Mouse (Mus musculus) adrenal gland, postnatal 10 days (tissue): Measurements from ENCODE around the gene Inpp5b. TPM values are rescaled to one million over a fixed set of nuclear protein-coding genes. Genes with fewer than 3 reads are reported as not detected.

Experiments
- DNase-seq: peaks from one replicate; pipeline ENCODE4 v3.0.0; 2021; ENCODE audit warnings: mixed read lengths
- total RNA-seq, 2 experiments: library from RNA; stranded (reverse); gene quantifications; 2 replicates each; pipeline ENCODE4 v1.2.3; 2021

Inpp5b gene
- total RNA-seq, 2 experiments from 2014 or later: 20.4 to 25.4 TPM

DNA sequence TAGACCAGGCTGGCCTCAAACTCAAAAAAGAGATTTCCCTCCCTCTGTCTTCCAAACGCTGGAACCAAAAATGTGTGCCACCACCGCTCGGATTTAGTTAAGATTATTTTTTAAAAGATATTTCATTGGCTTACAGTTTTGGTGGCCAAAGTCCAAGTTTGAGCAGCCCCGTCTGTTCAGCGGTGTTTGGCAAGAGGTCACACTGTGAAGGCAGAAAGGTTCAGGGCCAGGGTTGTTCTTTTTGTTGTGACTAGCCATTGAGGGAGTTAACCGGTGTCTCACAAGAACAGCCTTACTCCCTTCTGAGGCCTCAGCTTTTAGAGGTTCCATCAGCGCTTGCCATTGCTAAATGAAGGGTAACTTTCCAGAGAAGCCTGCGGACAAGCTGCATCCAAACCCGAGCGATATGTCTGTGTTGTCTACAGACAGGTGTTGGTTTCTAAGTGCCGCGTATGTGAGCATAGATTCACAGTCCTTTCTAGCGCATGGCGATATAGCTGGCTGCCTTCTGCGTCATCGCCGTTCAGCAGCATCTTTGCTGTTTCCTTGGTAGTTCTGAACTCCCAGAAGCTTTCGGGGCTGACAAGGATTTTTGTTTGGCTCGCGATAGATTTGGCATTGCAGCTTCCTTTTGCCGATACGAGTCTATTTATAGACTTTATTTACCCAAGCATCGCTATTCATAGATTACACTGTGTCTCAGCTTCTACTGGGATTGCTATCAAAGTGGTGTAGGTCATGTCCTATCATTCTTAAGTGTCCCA lies 24.3 kb downstream of the Inpp5b start:
- no peak for DNase-seq

- no peak for DNase-seq
These were observed 24.9 kb downstream of the Inpp5b start for GRCm38 (mm10) chr4:124766566-124766940.

DNA sequence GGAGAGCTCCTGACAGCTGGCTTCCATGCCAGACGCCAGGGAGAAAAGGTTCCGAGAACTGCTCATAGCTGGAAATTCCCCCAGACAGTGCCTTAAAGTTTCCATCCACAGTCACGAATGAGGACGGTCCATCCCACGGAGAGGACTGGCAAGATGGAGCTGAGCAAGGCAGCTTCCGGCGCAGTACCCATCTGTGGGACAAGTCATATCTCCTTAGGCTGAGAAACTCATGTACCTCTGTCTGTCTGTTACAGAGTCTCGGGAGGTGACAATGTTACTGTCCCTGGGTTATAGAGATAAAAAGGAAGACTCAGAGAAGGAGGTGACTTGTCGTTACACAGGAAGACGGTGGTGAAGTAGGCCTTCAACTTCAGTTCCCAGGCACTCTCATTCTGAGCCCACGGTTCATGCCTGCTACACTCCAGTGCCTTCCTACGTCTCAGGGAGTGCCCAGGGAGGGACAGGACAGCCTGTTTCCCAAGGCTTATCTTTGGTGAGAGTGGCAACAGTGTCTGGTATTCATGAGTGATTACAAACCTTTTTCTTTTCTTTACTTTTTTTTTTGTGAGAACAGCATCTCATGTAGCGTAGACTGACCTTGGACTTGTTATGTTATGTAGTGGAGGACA lies 27.4 kb downstream of the Inpp5b start:
- DNase-seq: no peak

DNA sequence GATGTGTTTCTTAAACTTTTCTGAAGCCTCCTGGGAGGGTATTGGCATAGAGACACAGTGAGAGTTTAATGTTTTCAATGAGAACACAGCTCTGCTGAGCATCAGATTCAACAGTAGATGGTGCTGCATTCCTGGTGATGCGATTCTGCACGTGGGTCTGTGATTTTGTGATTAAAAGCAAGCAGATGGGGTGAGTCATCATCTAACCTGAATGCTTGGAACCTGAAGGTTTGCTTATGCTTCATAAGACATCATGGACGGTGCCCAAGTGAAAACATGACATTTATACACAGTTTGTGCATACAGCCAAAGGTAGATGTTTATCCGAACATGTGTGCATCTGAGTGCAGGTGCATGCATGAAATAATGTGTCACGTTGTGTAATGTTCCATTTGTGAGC lies 29.0 kb downstream of the Inpp5b start:
- DNase-seq: no peak

DNA sequence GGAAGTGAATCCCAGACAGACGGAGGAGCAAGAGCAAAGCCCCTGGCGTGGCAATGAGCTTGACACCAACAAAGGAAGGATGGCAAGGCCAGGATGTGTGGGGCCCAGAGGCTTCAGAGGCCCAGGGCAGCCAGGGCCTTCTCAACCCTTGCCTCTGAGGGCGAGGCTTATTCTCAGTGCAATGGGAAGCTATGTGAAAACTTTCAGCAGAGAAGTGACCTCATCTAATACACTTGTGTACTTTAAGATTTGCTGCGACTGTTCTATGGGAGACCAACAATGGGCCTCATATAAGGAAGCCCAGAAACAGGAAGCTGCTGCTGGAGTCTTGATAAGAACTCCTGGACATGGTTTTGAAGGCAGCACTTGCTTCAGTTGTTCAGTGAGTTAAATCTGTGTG lies 30.5 kb downstream of the Inpp5b start:
- DNase-seq: no peak

DNA sequence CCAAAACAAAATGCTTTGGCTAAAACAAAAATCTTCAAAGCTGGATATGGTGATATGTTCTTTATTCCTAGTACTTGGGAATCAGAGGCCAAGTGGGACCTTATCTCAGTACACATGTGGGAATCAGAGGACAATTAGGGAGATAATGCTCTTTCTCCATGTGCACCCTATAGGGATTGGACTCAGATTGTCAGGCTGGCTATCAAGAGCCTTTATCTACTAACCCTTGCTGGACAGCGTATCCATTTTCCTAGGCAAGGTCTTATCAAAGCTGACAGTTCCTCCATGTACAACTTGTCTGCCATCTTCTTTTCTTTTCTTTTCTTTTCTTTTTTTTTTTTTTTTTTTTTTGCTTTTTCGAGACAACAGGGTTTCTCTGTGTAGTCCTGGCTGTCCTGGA lies 31.8 kb downstream of the Inpp5b start:
- no peak for DNase-seq

DNA sequence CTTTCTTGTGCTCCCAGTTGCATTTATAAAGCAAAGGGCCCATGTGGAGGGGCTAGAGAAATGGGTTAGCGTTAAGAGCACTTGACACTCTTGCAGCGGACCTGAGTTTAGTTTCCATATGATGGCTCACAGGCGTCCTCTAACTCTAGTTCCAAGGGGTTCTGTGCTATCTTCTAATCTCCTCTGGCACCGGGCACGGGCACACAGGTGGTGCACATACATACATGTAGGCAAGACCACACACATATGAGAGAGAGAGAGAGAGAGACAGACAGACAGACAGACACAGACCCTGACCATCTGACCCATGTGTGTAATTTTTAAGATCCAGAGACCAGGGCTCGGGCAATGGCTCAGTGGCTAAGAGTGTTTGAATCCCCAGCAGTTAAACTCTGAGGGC lies 32.3 kb downstream of the Inpp5b start:
- no peak for DNase-seq

GRCm38 (mm10) chr4:124774429-124774828 lies 32.8 kb downstream of the Inpp5b start:
- no peak for DNase-seq

DNA sequence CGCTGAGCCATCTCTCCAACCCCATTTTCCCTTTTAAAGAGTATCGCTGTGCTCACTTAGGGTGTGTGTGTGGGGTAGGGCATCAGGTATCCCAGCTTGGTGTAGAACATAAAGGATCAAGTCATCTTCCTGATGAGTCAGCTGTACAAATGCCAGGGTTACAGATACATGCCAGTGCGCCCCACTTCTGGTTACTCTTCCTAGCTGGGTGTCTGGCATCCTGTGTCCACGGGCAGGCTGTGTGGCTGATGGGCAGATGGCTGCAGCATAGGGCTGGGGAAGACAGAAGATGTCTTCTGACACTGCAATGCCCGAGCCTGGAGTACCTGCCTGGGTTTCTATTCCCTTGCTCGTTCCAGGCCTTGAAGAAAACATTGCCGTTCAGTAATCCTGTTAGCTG lies 39.7 kb downstream of the Inpp5b start:
- DNase-seq: no peak

DNA sequence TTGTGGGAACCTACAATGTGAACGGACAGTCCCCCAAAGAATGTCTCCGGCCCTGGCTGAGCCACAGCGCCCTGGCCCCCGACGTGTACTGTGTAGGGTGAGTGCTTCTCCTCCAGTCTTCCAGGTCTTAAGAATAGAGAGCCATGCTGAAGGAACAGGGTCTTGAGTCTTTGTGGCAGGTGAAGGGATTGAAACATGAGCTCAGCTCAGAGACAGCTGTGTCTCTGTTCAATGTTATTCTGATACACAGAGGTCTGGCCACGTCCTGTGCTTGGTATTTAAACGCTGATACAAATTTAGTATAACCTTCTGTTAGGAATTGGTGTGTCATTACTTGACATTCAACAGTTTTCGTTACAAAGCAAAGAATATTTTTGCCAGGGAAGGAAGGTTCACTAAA lies 40.7 kb downstream of the Inpp5b start:
- DNase-seq: no peak

GRCm38 (mm10) chr4:124783937-124784336 lies 42.3 kb downstream of the Inpp5b start:
- DNase-seq: no peak

DNA sequence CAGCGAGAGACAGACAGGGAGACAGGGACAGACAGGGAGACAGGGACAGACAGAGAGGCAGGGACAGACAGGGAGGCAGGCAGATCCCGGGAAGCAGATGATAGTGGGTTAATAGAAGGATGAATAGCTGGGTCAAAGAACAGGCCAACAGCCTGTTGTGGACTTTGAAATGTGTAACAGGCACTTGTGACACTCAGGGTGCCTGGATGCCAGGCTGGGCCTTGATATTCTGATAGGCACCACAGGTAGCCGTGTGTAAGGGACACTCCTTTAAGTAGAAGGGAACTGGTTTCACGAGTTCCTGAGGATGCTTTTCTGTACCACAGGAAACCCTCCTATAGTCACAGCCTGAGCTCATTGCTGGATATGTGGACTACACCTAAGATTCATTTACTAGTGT lies 48.4 kb downstream of the Inpp5b start:
- no peak for DNase-seq

DNA sequence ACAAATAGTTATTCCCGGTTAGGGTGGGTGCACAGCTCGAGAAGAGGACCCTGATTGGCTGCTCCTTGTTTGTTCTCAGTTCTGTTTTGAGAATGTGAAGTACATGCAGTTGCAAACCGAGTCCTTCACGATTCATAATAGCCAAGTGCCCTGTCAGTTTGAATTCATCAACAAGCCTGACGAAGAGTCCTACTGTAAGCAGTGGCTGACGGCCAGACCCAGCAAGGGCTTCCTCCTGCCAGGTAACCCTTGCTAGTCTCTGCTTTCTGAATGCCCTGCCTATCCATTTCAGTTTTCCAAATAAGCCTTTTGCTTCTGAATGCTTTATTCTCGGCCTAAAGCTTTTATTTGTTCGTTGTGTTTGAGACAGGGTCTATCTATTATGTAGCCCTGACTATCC lies 50.5 kb downstream of the Inpp5b start:
- DNase-seq: no peak

GRCm38 (mm10) chr4:124796141-124796540 lies 54.5 kb downstream of the Inpp5b start:
- DNase-seq: no peak

DNA sequence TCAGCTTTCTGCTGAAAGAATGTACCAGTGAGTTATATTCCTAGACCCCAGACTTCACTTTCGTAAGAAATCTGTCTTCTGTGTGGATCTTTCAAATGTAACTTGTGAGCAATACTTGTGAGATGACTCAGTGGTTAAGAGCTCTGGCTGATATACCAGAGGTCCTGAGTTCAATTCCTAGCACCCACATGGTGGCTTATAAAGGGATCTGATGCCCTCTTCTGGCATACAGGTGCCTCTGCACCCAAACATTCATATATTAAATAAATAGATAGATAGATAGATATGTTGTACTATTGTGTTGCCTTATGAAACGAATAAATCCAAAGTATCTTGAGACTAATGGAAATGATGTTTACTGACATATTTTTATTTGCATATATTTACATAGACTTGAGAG lies 55.3 kb downstream of the Inpp5b start:
- no peak for DNase-seq

DNA sequence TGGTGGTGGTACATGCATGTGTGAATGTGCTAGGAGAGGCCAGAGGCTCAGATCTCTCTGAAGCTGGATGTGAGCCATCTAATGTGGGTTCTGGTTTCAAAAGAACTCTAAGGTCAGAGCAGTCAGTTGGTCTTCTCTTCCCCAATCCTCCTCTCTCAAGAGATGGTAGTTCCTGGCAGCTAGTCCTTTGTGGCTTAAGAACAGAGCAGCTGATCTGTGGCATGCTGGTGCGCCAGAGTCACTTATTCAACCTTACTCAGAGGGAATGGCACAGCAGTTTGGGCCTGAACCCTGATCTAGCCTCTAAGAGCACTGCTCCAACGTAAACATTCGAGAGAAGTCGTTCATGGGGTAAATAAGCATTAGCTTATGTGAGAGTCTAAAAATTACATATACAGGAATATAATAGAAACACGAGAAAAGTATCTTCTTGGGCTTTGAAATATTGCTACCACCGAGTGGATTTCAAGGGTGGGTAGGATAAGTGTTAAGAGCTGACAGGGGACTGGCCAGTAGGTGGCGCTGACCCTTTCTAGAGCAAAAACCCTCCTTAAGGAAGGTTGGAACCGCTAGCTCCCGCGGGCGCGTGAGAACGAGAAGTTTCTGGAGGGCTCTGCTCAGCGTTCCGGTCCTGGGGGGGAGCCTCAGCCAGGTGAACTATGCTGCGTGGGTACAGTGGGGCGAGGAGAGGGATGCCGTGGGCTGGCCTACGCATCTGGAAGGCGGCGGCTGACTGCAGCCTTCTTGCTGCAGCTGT lies 60.1 kb downstream of the Inpp5b start, which contains the start of gene Mtf1:
TSS of gene Mtf1 (plus strand) at position 553 of the 757 bp plus-strand sequence.
- DNase-seq: peak; percentile 91

GRCm38 (mm10) chr4:124802309-124803260 lies 60.9 kb downstream of the Inpp5b start:
- DNase-seq: peak; percentile 98

GRCm38 (mm10) chr4:124803406-124803805 lies 61.8 kb downstream of the Inpp5b start:
- no peak for DNase-seq

DNA sequence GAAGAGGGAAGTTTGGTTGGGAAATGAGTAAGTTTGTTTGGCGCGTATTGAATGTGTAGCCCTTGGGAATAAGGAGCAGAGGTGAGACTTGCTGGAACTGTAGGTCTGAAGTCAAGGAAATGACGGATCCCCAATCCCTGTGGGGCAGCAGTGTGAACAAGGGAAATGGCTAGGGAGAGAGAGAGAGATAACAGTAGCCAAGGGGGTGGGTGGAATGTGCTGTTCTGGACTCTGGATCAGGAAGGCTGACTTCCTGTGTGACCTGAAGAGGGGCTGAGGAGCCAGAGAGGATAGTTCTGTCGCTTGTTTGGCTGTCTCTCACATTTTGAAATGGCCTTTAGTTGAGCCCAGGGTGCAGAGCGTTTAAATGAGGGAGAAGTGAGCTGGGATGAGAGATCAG lies 66.9 kb downstream of the Inpp5b start:
- DNase-seq: peak; percentile 43

DNA sequence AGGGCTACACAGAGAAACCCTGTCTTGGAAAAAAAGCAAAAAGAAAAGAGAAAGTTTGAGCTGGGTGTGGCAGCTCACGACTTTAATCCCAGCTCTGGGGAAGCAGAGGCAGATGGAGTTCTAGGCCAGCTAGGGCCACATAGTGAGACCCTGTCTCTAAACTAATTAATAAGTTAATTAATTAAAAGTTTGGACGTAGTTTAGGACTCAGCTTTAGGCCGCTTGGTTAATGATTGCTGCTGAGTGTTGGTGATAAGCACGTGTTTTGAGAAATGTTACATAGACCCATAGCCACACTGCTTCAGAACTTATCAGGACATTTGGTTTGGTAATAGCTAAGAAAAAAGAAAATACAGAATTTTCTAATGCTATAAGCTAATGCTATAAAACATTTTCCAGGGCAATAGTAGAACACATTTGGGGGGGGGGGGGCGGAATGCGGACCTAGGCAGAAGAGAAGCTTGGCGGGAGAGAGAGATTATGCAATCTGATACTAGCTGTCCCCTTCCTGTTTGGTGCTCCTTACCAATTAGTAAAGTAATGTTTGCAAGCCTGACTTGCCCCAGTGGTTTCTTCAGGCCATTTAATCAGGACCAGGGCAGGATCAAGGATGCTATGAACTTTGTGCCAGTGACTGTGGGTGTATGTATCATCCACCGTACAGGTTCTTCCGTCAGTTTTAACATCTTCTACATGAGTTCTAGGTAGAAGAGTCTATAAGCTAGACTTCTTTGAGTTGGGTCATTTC lies 67.7 kb downstream of the Inpp5b start:
- DNase-seq: no peak

DNA sequence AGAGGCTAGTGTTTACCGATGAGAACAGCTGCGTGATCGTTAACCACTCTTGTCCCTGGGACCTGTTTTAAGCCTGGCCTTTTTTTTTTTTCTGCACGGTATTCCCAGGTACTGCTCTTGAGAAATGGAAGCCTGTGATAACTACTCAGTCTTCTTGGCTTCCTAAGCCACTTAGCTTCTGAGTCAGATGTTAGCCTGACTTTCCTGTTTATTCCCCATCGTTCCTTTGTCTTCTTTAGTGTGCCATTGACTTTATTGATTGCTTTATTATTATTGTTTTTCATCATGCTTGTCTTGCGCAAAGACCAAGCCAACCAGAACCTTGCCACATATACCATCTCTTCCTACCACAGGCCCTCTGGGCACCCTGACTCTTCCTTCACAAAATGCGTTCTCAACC lies 68.4 kb downstream of the Inpp5b start:
- DNase-seq: no peak
